Mouse (Mus musculus): Measurements from ENCODE around the gene Pfkfb4.
A peak's percentile ranks its signal among the peaks of the same experiment; 100 is the strongest.

Gene Pfkfb4

DNA sequence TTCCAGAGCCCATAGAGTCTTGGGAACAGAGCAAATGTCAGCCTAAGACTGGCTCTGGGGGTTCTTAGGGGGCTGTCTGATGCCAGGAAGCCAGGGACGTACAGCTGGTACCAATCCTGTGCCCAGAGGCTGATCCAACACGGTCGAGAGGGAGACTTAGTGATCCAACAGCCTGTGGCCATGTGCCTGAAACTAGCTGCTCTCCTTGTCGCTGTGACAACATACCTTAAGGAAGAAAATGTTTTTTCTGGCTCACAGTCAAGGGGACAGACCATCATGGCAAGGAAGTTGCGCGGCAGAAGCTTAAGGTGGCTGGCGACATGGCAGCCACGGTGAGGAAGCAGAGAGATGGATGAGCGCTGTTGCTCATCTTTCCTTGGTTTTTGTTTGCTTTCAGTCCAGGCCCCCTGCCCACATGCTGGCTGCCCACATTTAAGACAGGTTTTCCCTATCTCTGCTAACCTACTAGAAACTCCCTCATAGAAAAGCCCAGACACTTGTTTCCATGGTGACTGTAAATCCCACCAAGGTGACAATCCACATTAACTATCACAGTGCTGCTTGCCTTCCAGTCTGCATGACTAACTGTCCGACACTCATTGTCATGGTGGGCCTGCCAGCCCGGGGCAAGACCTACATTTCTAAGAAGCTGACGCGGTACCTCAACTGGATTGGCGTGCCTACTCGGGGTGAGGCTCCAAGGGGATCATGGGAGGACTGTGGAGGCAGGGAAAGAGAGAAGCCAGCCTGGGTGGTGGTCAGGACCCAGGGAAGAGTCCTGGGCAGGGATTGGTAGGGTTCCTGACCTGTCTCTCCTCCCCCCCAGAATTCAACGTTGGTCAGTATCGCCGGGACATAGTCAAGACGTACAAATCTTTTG is 6.9 kb downstream of the Pfkfb4 start:
- DNase-seq, result no peak

GRCm38 (mm10) chr9:108999167-108999526 is 7.6 kb downstream of the Pfkfb4 start:
- no peak for DNase-seq

- peak; percentile 39 for DNase-seq
These were observed 9.1 kb downstream of the Pfkfb4 start for GRCm38 (mm10) chr9:109000726-109001125.

- peak; percentile 39 for DNase-seq
These were observed 11.6 kb downstream of the Pfkfb4 start for GRCm38 (mm10) chr9:109003201-109003600.

DNA sequence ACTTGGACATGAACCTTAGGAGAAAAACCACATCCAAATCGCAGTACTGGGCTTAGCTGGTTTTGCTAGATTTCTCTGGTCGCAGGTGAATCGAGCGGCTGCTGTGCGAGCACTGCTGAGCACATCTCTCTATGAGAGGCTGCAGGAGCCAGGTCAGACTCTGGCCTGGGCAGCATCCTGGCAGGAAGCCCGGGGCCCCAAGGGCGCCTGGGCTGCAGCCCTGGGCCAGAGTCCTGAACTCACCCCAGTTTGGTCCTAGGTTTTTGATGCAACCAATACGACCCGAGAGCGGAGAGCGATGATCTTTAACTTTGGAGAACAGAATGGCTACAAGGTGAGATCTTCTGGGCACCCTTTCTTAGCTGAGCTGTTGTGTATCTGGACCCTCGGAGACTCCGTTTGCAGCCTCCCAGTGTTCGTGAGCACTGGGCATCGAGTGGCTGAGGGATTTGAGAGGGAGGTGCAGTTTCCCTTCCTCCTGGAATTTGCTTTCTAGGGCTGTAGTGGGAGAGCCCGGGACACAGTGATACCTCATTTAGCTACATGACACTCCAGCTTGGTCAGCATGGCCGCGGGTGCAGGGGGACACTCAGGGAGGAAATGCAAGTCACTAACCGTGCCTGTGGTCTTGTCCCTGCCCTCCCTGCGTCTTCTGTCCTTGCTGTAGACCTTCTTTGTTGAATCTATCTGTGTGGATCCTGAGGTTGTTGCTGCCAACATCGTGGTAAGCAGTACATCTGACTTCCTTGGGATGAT is 15.6 kb downstream of the Pfkfb4 start:
- DNase-seq, result no peak

GRCm38 (mm10) chr9:109008081-109008480 is 16.5 kb downstream of the Pfkfb4 start:
- no peak for DNase-seq

DNA sequence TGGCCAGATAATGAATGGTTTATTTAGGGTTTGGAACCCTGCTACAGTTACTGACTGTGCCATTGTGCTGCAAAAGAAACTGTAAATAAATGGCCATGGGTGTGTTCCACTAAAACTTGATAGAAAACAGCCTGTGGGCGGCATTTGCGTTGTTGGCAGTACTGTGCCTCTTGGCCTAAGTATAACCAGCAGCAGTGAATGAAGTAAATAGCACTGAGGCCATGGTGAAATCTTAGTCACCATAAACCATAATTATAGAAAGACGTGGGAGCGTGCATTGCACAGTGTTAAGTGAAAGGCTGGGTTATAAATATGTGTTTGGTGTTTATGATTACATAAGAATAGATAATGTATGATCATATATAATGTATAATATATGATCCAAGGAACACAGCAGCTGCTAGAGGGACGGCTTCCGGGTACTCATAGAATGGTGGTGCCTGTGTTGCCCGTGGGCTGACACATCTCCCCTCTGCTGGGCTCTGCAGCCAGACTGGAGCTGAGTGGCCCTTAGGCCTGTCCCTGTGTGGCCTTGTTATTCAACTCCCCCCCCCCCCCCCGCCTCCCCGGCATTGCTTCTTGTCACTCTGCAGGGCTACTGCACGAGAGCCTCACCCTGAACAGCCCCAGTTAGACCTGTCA is 17.5 kb downstream of the Pfkfb4 start:
- DNase-seq, result no peak

DNA sequence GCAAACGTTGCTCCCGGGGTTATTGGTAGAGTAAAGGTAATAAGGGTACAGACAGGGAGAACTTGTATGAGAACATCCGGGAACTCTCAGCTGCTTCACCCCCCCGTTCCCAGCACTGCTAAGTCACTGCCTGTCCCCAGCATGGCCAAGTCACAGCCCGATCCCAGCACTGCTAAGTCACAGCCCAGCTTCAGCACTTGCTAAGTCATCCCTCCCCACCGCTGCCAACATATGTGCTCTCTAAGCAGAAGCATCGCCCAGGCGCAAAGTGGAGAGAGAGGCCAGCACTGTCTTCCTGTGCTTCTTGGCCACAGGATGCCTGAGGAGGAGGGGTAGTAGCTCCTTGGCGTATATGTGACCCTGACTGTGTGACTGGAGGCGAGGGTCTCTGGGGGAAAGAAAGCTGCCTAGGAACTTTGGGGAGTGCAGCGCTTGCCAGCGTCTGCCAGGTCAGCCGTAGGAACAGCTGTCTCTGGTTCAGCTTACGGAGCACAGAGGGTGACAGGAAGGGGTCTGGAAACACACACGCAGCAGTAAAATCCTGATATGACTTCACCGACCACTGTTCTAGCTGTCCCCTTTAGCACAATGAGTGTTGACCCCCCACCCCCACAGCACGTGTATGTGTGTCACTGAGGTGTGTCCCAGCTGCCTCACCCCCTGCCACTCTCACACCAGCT is 18.2 kb downstream of the Pfkfb4 start:
- no peak for DNase-seq

GRCm38 (mm10) chr9:109010316-109010690 is 18.7 kb downstream of the Pfkfb4 start:
- DNase-seq, result no peak

GRCm38 (mm10) chr9:109015397-109015796 is 23.8 kb downstream of the Pfkfb4 start:
- no peak for DNase-seq

DNA sequence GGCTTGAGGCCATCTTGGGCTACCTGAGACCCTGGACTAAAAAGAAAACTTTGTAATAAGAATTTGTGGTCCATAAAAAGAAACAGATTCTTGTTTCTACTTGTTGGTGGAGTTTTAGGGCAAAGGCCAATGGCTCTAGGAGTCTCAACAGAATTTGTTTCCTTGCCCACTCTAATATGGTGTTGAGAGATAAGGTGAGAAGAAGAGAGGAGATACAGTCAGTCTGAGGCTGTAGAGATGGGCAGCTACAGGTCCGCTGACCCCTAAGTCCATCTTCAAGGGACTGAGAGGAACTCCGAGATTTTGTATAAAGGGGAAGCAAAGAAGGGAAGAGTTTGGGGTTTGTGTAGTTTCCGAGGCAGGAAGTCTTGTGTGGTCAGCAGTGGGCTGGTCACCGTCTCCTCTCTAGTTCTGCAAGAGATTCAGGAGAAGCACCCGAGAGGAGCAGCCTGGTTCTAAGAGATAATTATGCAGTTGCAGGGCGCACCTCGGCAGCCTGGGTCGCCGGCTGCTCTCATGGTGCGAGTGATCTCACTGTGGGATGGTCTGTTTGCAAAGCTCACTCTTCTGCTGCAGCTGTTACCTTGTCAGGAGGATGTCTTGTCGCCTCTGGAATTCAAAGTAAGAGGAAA is 25.5 kb downstream of the Pfkfb4 start:
- DNase-seq, result no peak

DNA sequence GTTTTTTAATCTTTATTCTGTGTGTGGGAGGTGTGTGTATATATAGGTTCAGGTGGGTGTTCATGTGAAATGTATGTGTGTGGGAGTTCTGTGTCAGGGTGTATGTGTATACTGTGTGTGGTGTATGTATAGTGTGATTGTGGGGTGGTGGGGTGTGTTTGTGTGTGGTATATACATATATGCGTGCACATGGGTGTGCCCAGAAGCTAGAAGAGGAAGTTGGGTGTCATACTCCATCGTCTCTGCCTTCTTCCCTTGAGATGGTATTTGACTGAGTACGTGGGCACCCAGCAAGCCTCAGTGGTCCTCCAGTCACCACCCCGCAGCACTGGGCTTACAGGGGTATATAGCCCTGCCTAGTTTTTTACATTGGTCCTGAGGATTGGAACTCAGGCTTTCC is 29.9 kb downstream of the Pfkfb4 start:
- DNase-seq, result no peak

DNA sequence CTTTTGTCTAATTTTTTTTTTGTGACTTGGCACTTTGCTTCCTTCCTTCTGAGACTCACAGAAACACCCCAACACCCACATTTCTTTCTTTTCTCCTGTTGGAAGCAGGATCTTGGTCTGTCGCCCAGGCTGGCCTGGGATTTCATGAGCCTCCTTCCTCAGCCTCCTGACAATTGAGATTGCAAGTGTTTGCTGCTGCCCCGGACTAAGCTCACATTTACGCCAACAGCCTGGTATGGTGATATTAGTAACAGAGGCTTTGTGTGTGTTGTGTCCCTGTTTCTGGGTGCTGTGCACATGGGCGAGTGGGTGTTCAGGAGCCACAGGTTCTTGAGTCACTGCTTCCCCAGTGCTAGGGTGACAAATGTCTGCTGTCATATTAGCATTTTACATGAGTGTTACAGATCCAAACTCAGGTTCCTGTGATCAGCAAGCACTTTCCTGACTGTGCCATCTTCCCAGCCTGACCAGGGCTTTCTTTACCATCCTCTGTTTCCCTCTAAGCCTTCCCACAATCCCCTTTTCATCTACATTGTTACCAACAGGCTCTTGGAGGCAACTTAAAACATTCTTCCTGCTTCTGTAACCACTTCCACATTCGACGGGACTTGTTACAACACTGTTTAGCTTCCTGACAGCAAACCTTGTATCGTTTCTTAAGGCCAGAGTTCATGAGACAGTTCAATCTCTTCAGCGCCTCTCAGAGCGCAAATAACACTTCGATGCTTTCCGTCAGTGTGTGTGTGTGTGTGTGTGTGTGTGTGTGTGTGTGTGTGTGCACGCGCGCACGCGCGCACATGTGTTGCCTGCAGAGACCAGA is 31.5 kb downstream of the Pfkfb4 start:
- no peak for DNase-seq

- no peak for DNase-seq
These were observed 35.9 kb downstream of the Pfkfb4 start for GRCm38 (mm10) chr9:109027521-109027920.

- no peak for DNase-seq
These were observed 36.8 kb downstream of the Pfkfb4 start for GRCm38 (mm10) chr9:109028421-109028820.

DNA sequence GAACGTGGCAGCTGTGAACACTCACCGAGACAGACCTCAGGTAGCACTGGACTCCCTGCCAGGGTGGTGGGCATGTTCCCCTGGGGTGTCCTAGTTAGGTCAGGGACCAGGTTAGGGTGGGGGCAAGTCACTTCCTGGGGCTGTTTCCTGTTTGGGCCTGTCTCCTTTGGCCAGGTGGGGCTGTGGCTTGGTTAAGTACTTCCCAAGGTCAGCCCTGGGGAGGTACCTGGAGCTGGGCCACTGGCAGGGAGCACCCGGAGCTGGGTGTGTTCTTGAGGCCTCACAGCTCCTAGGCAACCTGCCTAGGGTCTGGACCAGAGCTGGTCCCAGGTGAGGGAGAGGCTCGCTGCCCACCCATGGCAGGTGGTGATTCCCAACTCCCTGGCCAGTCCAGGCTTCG is 37.3 kb downstream of the Pfkfb4 start:
- DNase-seq, result no peak

DNA sequence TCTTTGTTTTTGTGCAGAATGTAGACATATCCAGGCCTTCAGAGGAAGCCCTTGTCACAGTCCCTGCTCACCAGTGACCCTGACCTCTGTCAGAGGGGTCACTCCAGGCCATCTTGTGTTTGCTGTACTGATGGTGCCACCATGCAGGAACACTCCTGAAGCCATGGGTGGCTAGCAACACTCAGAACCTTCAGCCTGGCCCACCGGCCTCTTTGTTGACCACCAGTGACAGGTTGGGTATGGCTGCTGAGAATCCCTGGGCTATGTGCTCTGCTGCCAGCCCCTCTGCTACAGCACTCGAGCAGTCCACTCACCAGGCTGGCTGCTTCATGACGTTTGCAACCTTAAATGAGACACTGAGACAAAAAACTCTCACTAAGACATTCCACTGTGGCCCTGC is 38.7 kb downstream of the Pfkfb4 start:
- no peak for DNase-seq

- DNase-seq, result no peak
These were observed 39.4 kb downstream of the Pfkfb4 start for GRCm38 (mm10) chr9:109031001-109031400.

- no peak for DNase-seq
These were observed 40.1 kb downstream of the Pfkfb4 start for GRCm38 (mm10) chr9:109031686-109032085.

DNA sequence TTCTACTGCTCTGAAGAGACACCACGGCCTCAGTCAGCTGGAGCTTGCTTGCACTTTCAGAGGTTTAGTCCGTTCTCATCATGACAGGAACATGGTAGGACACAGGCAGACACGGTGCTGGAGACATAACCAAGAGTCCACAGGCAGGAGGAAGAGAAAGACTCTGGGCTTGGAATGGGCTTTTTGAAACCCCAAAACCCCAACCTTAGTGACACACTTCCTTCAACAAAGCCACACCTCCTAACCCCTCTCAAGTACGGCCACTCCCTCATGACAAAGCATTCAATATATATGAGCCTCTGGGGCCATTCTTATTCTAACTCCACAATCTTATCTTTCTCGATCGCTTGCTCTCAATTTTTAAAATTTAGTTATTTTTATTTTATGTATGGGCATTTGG is 40.9 kb downstream of the Pfkfb4 start:
- DNase-seq, result no peak

- DNase-seq, result no peak
These were observed 46.7 kb downstream of the Pfkfb4 start, which contains the start of gene Shisa5 for GRCm38 (mm10) chr9:109038086-109038895. Gene Shisa5, plus strand, starts transcription at chr9:109038565.

Measured in right cerebral cortex, postnatal 4 days (tissue).